In the genomic region with DNA sequence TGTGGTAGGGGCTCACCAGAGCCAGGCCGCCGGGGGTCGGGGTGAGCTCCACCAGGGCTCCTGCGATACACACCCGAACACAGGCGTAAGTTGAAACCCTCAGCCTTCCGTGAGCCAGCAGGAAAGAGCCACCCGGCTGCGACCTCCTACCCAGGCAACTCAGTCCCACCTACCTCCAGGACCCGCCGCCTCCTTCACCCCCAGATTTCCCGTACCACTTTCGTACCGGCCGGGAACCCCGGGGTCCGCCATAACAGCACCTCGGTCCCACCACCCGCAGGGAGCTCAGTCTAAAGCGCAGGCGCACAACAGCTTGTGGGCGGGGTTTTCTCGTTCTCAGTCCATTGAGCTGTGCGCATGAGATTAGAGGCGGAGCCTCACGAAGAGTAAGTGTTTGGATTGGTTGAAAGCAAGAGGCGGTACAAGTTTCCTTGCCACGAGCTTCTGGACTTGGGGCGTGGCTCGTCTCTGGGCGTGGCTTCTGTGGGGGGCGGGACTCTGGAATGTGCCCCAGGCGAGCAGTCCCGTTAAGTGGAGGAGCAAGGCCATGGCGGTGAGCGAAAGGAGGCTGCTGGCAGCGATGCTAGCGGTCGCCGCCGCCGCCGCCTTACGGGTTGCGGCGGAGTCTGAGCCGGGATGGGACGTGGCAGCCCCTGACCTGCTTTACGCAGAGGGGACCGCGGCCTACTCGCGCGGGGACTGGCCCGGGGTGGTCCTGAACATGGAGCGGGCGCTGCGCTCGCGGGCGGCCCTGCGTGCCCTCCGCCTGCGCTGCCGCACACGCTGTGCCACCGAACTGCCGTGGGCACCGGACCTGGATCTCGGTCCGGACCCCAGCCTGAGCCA, we compare ENCODE assay signal across 8 mouse cellular contexts. TPM values are rescaled to one million over a fixed set of nuclear protein-coding genes. Genes with fewer than 3 reads are reported as not detected.
DNase-seq lines count a peak whose midpoint lies in the region; ATAC-seq lines count a peak whose summit lies in the region.

A gene (minus strand): TSS at position 303 of the 846 bp plus-strand sequence.
A gene (plus strand): TSS at position 506 of the 846 bp plus-strand sequence.

- peak within 1 kb of the TSS; percentile 84 for H3K9ac ChIP-seq in hindbrain, embryonic 12.5 days

- DNase-seq in NIH3T3 (ENCODE audit: low read depth): peak; percentile 100
- peak; percentile 99 for DNase-seq in cerebellum, postnatal 10 days
- DNase-seq in frontal cortex, postnatal 10 days (ENCODE audit: low spot score in 2 of 2): peak; percentile 98 to 99
- peak; percentile 98 to 99 for DNase-seq in layer of hippocampus, postnatal 14 days (ENCODE audit: low spot score in 2 of 2)
- peak; percentile 100 for DNase-seq in lung, postnatal 14 days
- DNase-seq in retina, adult 2 months (ENCODE audit: low read depth, low spot score): peak; percentile 99
- peak; percentile 99 for DNase-seq in thymus, postnatal 36 days

- ATAC-seq in hindbrain, embryonic 12.5 days (ENCODE audit: low FRiP score): peak; percentile 97

- peak within 1 kb of the TSS; percentile 92 for H3K4me3 ChIP-seq in hindbrain, embryonic 12.5 days

- H3K4me1 ChIP-seq in hindbrain, embryonic 12.5 days: peaks cover 15% of the 10 kb centered on the region

- H3K27ac ChIP-seq in hindbrain, embryonic 12.5 days: peak within 1 kb of the TSS; percentile 55

- no peaks in the 10 kb centered on the region for H3K9me3 ChIP-seq in hindbrain, embryonic 12.5 days (replicated peaks)

- no peaks in the 10 kb centered on the region for H3K27me3 ChIP-seq in hindbrain, embryonic 12.5 days

- peaks cover 12% of the 10 kb centered on the region for H3K36me3 ChIP-seq in hindbrain, embryonic 12.5 days

- 1% methylated on average over 71 of the region's 71 CpGs for whole genome bisulfite sequencing in hindbrain, embryonic 12.5 days

- H3K4me2 ChIP-seq in hindbrain, embryonic 12.5 days (replicated peaks): peak within 1 kb of the TSS; percentile 98

RNA-seq across cellular contexts. Expression of the first gene that starts in this region (rescaled TPM):
- polyA plus RNA-seq in hindbrain, embryonic 12.5 days (2016; fragmentation: Nextera tagmentation; extraction: Ambion mirVana): 36.3 and 38.7 TPM in 2 replicates
- total RNA-seq in layer of hippocampus, postnatal 14 days (2021): 10 to 100 TPM; 32.4 to 33.2 TPM

RNA-seq across cellular contexts. Expression of the second gene that starts in this region (rescaled TPM):
- 23.0 and 24.5 TPM in 2 replicates for polyA plus RNA-seq in hindbrain, embryonic 12.5 days (2016; fragmentation: Nextera tagmentation; extraction: Ambion mirVana)
- 1 to 10 TPM; 9.4 to 9.5 TPM for total RNA-seq in layer of hippocampus, postnatal 14 days (2021)

Comparison
In these comparisons a context has a peak if more than half of its experiments do, and no peak if none do; other contexts are left out.
1. Peak in every context shown above with its lines: DNase-seq, ATAC-seq, H3K4me3 ChIP-seq and H3K27ac ChIP-seq.